Mouse (Mus musculus): ENCODE measurements around the gene Tas2r134.

DNA sequence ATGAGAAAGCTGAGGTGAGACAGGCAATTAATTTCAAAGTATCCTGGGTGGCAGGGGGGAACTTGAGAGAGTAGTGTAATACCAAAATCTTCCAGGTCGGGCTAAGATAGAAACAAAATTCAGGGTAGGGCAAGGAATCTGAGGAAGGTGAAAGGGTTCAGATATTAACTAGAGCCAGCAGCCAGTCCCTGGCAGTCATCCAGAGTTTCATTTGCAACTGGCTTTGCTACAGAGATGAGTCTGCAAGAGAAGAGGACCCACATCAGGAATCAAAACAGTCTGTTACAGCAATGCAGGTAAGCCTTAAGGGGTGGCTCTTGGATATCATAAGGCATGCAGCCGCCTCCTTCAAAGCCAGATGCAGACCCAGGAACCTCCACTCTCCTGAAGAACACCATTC lies 47.0 kb downstream of the Tas2r134 start:
- TF ChIP-seq CTCF (IDR thresholded peaks at IDR 0.05; ENCODE audit: low read depth) = no peak
- TF ChIP-seq EP300 (IDR thresholded peaks at IDR 0.05; ENCODE audit: low read depth) = no peak

Data from liver, embryonic 14.5 days (tissue).